Mouse (Mus musculus) brain, embryonic 14.5 days (tissue): ENCODE measurements around the gene Hmga2. TPM values are rescaled to one million over a fixed set of nuclear protein-coding genes. Genes with fewer than 3 reads are reported as not detected.
"Not testable (repeated sequence)": the region's sequence is repeated elsewhere in the genome, so short reads cannot be mapped to it uniquely, and the experiment has no call there.

Source experiments
- DNase-seq: peaks from one replicate; pipeline ENCODE4 v3.0.0-alpha.2; 2011; ENCODE audit warnings: low read depth
- CTCF ChIP-seq: fragments of 200-500 bp; IDR thresholded peaks from 2 replicates; pipeline ENCODE4 v1.5.1; 2012; ENCODE audit warnings: inconsistent platforms, mild to moderate bottlenecking, moderate library complexity, borderline replicate concordance; ENCODE audit not compliant: insufficient read depth, insufficient read length; ENCODE audit errors: extremely low read depth
- POLR2A ChIP-seq: fragments of 200-500 bp; IDR thresholded peaks from 2 replicates; pipeline ENCODE4 v1.6.1; 2012; ENCODE audit warnings: mild to moderate bottlenecking, inconsistent platforms, borderline replicate concordance; ENCODE audit not compliant: poor library complexity, insufficient read depth, insufficient read length, severe bottlenecking; ENCODE audit errors: extremely low read depth
- polyA plus RNA-seq: library from polyadenylated mRNA; depleted of rRNA; stranded (reverse); fragments of >200 nt; gene quantifications from 2 replicates; pipeline ENCODE4 v1.2.3, GENCODE M21; 2012; rRNA removed

Hmga2 gene
- polyA plus RNA-seq, 1 experiment = 8.1 TPM

DNA sequence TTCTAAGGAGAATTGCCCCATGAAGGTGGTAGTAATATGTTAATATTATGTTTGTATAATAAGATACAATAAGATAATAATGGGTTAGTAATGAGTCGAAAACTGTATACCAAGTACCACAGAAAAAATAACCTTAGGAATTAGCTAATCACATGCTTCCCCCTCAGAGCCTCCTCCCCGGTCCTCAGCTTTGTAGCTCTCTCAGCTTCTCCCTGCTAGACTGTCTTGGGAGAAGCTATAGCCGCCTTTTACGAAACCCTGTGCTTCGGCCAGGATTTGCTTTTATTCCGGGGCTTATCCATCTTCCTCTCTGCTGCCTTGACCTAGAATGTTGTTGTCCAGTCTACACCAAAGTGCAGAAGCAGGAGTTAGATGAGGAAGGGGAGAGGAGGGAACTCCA, 130.9 kb downstream of the Hmga2 start:
- no peak for TF ChIP-seq POLR2A
- TF ChIP-seq CTCF = no peak
- peak; percentile 31 for DNase-seq

DNA sequence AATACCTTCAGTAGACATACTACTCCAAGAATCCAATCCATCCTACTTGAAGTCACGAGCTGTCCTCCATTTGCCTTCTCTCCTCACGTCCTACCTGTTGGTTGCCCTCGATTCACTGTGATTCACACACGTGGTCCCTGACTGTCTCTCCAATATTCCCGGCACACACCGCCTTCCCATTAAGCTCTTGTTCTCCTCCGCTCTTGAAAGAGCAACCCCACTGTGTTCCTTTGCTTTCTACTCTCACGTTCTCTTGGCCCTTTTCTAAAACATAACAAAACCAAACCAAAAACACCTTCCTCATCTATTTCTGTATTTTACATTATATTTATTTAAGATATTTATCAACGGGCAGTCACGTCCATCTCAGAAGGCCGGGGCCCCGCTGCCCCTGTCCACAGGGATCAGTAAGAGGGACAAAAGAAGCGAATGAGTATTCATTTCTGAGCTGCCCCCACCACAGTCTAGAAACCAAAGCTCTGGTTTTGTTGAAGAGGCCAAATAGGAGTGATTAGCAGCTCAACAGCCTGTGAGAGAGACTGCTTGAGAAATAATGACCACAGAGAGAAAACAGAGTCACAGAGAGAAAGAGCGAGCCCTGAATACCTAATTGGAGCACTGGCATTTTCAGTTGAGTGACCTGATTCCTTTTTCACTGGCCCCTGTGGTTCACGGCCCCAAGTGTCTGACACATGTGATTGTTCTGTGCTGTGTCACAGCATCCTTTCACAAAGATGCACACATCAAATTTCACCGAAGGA, 131.5 kb downstream of the Hmga2 start:
- peak; percentile 83 for DNase-seq

DNA sequence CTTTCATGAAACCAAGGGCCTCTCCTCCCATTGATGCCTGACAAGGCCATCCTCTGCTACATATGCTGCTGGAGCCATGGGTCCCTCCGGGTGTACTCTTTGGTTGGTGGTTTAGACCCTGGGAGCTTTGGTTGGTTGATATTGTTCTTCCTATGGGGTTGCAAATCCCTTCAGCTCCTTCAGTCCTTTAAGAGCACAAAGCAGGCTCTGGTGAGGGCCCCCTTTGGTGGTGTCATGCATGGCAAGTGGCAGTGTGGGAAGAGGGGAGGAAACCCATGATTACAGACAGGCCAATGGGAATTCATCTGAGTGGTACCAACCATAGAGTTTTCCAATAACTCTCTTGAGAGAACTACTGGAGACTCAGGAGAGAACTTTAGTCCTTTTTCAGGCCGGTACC, 136.4 kb downstream of the Hmga2 start:
- not testable (repeated sequence) for DNase-seq

More for the DNA sequence above, 131.5 kb downstream of the Hmga2 start:
- TF ChIP-seq CTCF = no peak
- no peak for TF ChIP-seq POLR2A

DNA sequence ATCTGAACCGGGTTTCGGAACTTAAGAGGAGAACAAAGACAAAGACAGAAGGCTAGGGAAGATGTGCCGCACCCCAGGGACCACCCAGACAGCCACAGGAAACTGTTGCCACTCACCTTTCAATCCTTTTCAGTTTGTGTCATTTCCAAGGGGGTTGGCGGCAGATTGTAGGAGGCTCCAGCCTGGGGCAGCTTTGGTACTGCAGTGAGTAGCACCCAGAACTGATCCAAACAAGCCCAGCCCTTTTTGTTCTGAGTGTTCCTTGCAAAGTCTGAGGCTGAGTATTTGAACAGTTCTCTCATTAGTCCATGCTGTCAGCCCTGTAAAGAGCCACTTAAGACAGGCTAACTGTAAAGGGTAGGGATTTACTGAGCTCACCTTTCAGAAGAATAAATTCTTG, 136.9 kb downstream of the Hmga2 start:
- no peak for DNase-seq
- TF ChIP-seq CTCF (no peak), POLR2A (no peak)

DNA sequence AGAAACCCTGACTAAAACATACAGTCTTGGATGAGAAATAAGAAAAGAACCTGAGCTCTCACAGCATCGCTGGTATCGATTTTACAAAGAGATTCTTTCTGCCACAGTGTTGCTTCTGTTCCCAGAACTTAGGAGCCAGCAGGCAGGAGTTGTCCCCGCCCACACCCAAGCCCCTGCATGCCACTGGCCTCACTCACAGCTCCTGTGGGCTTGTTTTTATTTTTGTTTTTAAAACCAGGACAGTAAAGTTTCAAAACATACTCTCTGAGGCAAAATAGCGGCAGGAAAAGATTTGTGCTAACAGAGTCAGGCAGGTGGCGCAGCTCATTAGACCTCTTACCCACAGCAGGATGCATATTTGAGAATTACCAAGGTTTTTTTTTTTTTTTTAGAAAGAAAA, 137.4 kb downstream of the Hmga2 start:
- TF ChIP-seq CTCF (no peak), POLR2A (no peak)
- peak; percentile 13 for DNase-seq

DNA sequence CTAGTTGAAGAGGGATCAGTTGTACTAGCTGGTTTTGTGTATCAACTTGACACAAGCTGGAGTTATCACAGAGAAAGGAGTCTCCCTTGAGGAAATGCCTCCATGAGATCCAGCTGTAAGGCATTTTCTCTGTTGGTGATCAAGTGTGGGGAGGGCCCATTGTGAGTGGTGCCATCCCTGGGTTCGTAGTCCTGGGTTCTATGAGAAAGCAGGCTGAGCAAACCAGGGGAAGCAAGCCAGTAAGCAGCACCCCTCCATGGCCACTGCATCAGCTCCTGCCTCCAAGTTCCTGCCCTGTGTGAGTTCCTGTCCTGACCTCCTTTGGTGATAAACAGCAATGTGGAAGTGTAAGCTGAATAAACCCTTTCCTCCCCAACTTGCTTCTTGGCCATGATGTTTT, 137.8 kb downstream of the Hmga2 start:
- not testable (repeated sequence) for DNase-seq

DNA sequence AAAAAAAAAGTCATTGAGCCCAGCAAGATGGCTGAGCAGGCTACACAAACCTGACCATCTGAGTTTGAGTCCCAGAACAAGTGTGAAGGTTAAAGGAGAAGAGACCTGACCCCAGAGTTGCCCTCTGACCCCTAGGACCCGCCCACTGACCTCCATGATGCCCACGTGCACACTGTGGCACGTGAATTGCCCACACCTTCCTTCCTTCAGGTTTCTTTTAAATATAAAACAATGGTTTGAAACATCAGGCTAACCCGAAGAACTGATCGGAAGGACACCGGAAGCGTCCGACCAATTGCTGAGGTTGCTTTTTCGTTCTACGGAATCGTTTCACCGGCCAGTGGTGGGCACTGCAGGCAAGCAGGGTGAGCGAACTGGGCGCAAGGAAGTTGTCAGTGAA, 148.3 kb downstream of the Hmga2 start:
- TF ChIP-seq CTCF = no peak
- TF ChIP-seq POLR2A = no peak
- DNase-seq = no peak

DNA sequence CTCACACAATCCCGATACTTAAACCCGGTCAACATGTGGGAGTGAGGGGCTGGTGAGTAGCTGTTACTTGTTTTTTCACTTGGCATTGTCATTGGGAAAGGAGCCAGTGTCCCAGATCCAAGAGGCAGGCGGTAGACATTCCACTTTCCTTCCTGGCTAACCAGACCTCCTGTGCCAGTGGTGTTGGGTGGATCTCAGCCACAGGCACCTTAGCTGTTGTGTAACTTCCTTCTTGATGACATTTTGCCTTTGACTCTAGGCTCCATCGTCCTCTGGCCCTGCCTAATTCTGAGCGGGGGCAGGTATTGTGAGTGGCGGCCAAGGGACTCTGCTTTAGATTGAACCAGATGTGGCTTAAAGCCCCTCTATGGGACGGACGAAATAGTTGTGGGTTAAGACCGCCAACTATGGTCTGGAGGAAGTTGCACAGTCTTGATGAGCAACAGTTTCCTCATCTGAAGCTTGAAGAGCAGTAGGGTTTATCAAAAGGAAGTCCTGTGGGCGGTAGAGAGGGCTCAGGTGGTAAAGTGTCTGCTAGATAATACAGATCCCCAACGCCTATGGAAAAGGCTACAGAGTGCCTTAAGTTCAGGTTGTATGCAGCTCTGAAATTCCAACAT, 152.6 kb downstream of the Hmga2 start:
- TF ChIP-seq CTCF (no peak), POLR2A (no peak)
- DNase-seq = no peak

DNA sequence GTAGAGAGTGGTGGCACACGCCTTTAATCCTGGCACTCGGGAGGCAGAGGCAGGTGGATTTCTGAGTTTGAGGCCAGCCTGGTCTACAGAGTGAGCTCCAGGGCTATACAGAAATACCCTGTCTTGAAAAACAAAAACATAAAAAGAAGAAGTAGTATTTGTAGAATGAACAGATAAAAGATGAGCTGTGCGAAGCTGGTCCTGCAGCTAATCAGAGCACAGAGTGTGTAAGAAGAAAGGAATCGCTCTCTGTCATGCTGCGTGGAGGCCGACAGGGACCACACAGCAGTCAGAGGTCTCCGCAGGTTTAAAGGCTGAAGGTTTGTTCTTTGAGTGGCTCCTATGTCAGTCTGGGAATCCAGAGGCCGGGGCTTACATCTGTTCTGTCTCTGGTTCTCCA, 153.5 kb downstream of the Hmga2 start:
- no peak for TF ChIP-seq CTCF

DNA sequence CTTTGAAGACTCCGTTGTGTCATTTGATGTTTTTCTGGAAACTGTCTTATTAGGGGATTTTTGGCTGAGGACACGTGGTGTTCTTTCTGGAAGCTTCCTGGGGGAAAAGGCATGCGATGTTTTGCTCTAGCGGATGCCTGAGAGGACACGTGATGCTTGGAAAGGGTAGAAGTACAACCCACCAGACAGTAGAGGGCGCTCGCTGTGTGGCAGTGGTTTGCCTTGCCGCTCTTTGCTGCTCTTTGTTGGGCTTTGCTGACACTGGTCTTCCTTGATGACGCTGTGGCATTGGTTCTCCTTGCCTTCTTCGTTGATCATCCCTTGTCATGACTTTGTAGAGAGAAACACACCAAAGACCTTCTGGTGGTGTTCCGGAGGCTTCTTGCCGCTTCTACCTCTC, 156.7 kb downstream of the Hmga2 start:
- no peak for TF ChIP-seq POLR2A
- TF ChIP-seq CTCF = 0 out of 2 replicates have a peak, but pooled peaks have one; percentile 14

More for the DNA sequence above, 153.5 kb downstream of the Hmga2 start:
- no peak for DNase-seq

More for the DNA sequence above, 156.7 kb downstream of the Hmga2 start:
- no peak for DNase-seq

Other genes starting within 250 kb of the Hmga2 start
- 21.2 and 26.9 TPM in 2 replicates for gene Llph, start 249.4 kb downstream of the Hmga2 start, polyA plus RNA-seq